ENCODE assay signal across 21 mouse cellular contexts in genomic region chr7:119037581-119037980, GRCm38 (mm10). TPM values are rescaled to one million over a fixed set of nuclear protein-coding genes. Genes with fewer than 3 reads are reported as not detected.
A peak's percentile ranks its signal among the peaks of the same experiment; 100 is the strongest.
DNase-seq lines count a peak whose midpoint lies in the region; TF ChIP-seq lines count a peak whose summit lies in the region.
"Had no signal": no experiment of that assay in that cellular context is flagged by ENCODE, and none has a peak within 500 bp of the region (broad histone marks: within the 10 kb centered on the region; RNA-seq: fewer than 3 reads in every experiment).

No protein-coding gene starts in this region.

- peak; percentile 78 for DNase-seq in ES-CJ7 (ENCODE audit: low read depth, low spot score)
- peak; percentile 89 for DNase-seq in R1 (ENCODE audit: low read depth, low spot score)
- peak; percentile 66 for DNase-seq in ZHBTc4 (ENCODE audit: low read depth, low spot score)
- no peak for DNase-seq in thymus, postnatal 0 days (ENCODE audit: low spot score)
- DNase-seq in cerebellum, postnatal 4 days (ENCODE audit: low spot score in 2 of 2): no peak
- no peak for DNase-seq in heart, adult 2 months
- DNase-seq: adrenal gland, adult 2 months; adrenal gland, adult 8-10 months; adrenal gland, postnatal 10 days; adrenal gland, postnatal 14 days; adrenal gland, postnatal 25 days; adrenal gland, postnatal 36 days; B cell, adult 2 months; cerebellum, adult 11 months; cerebellum, adult 11-12 months; cerebellum, adult 18-20 months; cerebellum, adult 2 months; cerebellum, adult 8-10 months; cerebellum, adult 9-10 months had no signal

- TF ChIP-seq EP300 in heart, adult 2 months (IDR thresholded peaks at IDR 0.05; ENCODE audit: insufficient read depth, low read depth, low read length): no peak

- intact Hi-C loops in heart, adult 2 months (cut with DNase I): no loop called here

- no peaks in the 10 kb centered on the region for H3K36me3 ChIP-seq in heart, adult 2 months (ENCODE audit: control insufficient read depth, insufficient read depth, low read length)
- H3K36me3 ChIP-seq: G1E had no signal

- TF ChIP-seq CTCF in heart, adult 2 months (IDR thresholded peaks at IDR 0.05): no peak

- TF ChIP-seq POLR2A in heart, adult 2 months (IDR thresholded peaks at IDR 0.05; ENCODE audit: insufficient read depth, low read depth, low read length): no peak

- H3K79me2 ChIP-seq in heart, adult 2 months (replicated peaks; ENCODE audit: control insufficient read depth, insufficient read depth, low read length): no peaks in the 10 kb centered on the region

- H3K4me1 ChIP-seq in heart, adult 2 months (ENCODE audit: control insufficient read depth, insufficient read depth, low read length): no peaks in the 10 kb centered on the region

- H3K27ac ChIP-seq in heart, adult 2 months: no peak overlapping the region

- no peak overlapping the region for H3K9ac ChIP-seq in heart, adult 2 months (ENCODE audit: low read depth, low read length)

- H3K27me3 ChIP-seq in heart, adult 2 months (ENCODE audit: control insufficient read depth, insufficient read depth, low read length): no peaks in the 10 kb centered on the region

- no peak overlapping the region for H3K4me3 ChIP-seq in heart, adult 2 months

RNA-seq across cellular contexts. Expression of gene Gprc5b, which starts 42.6 kb away (rescaled TPM):
- polyA plus RNA-seq in thymus, postnatal 0 days (2015; fragmentation: Nextera tagmentation; extraction: Ambion mirVana): 0.55 and 0.57 TPM in 2 replicates
- total RNA-seq in heart, adult 2 months (2021): 10 to 100 TPM; 11.3 to 11.6 TPM
- 20.4 and 24.0 TPM in 2 replicates for polyA plus RNA-seq in heart, adult 2 months (2012; rRNA removed)
- total RNA-seq: MEL had no signal
- polyA plus RNA-seq: G1E had no signal

Comparison
In these comparisons a context has a peak if more than half of its experiments do, and no peak if none do; other contexts are left out.
1. DNase-seq: peak in ES-CJ7 (single experiment), R1 (single experiment) and ZHBTc4 (single experiment); none in thymus, postnatal 0 days (single experiment), cerebellum, postnatal 4 days (0 of 2) and heart, adult 2 months (0 of 2).
2. RNA of gene Gprc5b, which starts 42.6 kb away (polyA plus RNA-seq): 20.4 to 24.0 TPM in heart, adult 2 months; 0.55 to 0.57 TPM in thymus, postnatal 0 days; every median in the first group is over 10 times any median in the second.